Mouse (Mus musculus) myocyte (in vitro differentiated cells): ENCODE results near the gene Foxk1.

Experiments used
- E2F4 ChIP-seq: IDR thresholded peaks from one replicate; pipeline ENCODE4 v1.6.1; 2011; ENCODE audit warnings: mild to moderate bottlenecking, control low read depth, moderate library complexity; ENCODE audit not compliant: insufficient read depth
- MAX ChIP-seq: IDR thresholded peaks from one replicate; pipeline ENCODE4 v1.6.1; 2011; ENCODE audit warnings: low read depth, mild to moderate bottlenecking, control low read depth
- MYOD1 ChIP-seq, 3 experiments: IDR thresholded peaks; one replicate each; pipeline ENCODE4 v1.6.1; 2011; ENCODE audit warnings: control low read depth in 2 of 3, low read depth in 2 of 3, mild to moderate bottlenecking in 2 of 3, moderate library complexity in 1 of 3; ENCODE audit not compliant: insufficient read length in 2 of 3, control insufficient read depth in 1 of 3
- MYOG ChIP-seq, 3 experiments: IDR thresholded peaks; one replicate each; pipeline ENCODE4 v1.6.1; 2011; ENCODE audit warnings: control low read depth in 2 of 3, low read depth in 2 of 3, mild to moderate bottlenecking in 2 of 3; ENCODE audit not compliant: insufficient read length in 2 of 3, control insufficient read depth in 1 of 3, insufficient read depth in 1 of 3
- POLR2A ChIP-seq: IDR thresholded peaks from one replicate; pipeline ENCODE4 v1.6.1; 2011; ENCODE audit warnings: low read depth, mild to moderate bottlenecking, control low read depth, moderate library complexity; ENCODE audit not compliant: insufficient read length
- POLR2AphosphoS2 ChIP-seq: IDR thresholded peaks from one replicate; pipeline ENCODE4 v1.6.1; 2011; ENCODE audit warnings: low read depth, control low read depth; ENCODE audit not compliant: insufficient read length
- REST ChIP-seq: IDR thresholded peaks from one replicate; pipeline ENCODE4 v1.6.1; 2011; ENCODE audit warnings: mild to moderate bottlenecking, control low read depth, moderate library complexity; ENCODE audit not compliant: insufficient read depth, insufficient read length
- TCF12 ChIP-seq: IDR thresholded peaks from one replicate; pipeline ENCODE4 v1.6.1; 2011; ENCODE audit warnings: mild to moderate bottlenecking, control low read depth; ENCODE audit not compliant: poor library complexity, insufficient read depth, severe bottlenecking
- TCF3 ChIP-seq: IDR thresholded peaks from one replicate; pipeline ENCODE4 v1.6.1; 2011; ENCODE audit warnings: low read depth, control low read depth; ENCODE audit not compliant: insufficient read length
- USF1 ChIP-seq: IDR thresholded peaks from one replicate; pipeline ENCODE4 v1.6.1; 2011; ENCODE audit warnings: low read depth, mild to moderate bottlenecking, control low read depth, moderate library complexity

- TF ChIP-seq MAX (no peak), E2F4 (no peak), REST (no peak), POLR2A (no peak), USF1 (no peak), TCF12 (no peak), MYOG (IDR thresholded peaks at IDR 0.05; ENCODE audit: control insufficient read depth in 1 of 3, insufficient read depth in 1 of 3, insufficient read length in 2 of 3, low read depth in 2 of 3) (no peak), MYOD1 (IDR thresholded peaks at IDR 0.05; ENCODE audit: control insufficient read depth in 1 of 3, insufficient read length in 2 of 3, low read depth in 2 of 3) (no peak), POLR2AphosphoS2 (no peak), TCF3 (no peak)
These were observed 14.1 kb downstream of the Foxk1 start for GRCm38 (mm10) chr5:142415401-142415800.
